Mouse (Mus musculus): ENCODE measurements around the gene Efs.
"Not testable (repeated sequence)": the region's sequence is repeated elsewhere in the genome, so short reads cannot be mapped to it uniquely, and the experiment has no call there.

The Efs gene

GRCm38 (mm10) chr14:54925349-54926342, at the start of gene Efs:
TSS of gene Efs (minus strand) at chr14:54926126.
- DNase-seq (ENCODE audit: low read depth, low spot score), result peak; percentile 61

GRCm38 (mm10) chr14:54974068-54974791, 48.3 kb upstream of the Efs start:
- no peak for DNase-seq (ENCODE audit: low read depth, low spot score)

- not testable (repeated sequence) for DNase-seq (ENCODE audit: low read depth, low spot score)
Observed at GRCm38 (mm10) chr14:54972786-54973185, 46.9 kb upstream of the Efs start.

GRCm38 (mm10) chr14:54968344-54968743, 42.4 kb upstream of the Efs start:
- no peak for DNase-seq (ENCODE audit: low read depth, low spot score)

GRCm38 (mm10) chr14:54967874-54968273, 41.9 kb upstream of the Efs start:
- no peak for DNase-seq (ENCODE audit: low read depth, low spot score)

- DNase-seq (ENCODE audit: low read depth, low spot score), result no peak
Observed at GRCm38 (mm10) chr14:54966320-54966977, 40.5 kb upstream of the Efs start, which contains the start of gene Myh6. TSS of gene Myh6 (minus strand) at chr14:54966927.

- no peak for DNase-seq (ENCODE audit: low read depth, low spot score)
Observed at GRCm38 (mm10) chr14:54965631-54966030, 39.7 kb upstream of the Efs start.

- DNase-seq (ENCODE audit: low read depth, low spot score), result no peak
Observed at GRCm38 (mm10) chr14:54965044-54965443, 39.1 kb upstream of the Efs start.

- DNase-seq (ENCODE audit: low read depth, low spot score), result no peak
Observed at GRCm38 (mm10) chr14:54963727-54964126, 37.8 kb upstream of the Efs start.

- DNase-seq (ENCODE audit: low read depth, low spot score), result no peak
Observed at GRCm38 (mm10) chr14:54962714-54963113, 36.8 kb upstream of the Efs start.

GRCm38 (mm10) chr14:54961487-54961886, 35.6 kb upstream of the Efs start:
- no peak for DNase-seq (ENCODE audit: low read depth, low spot score)

GRCm38 (mm10) chr14:54960769-54961168, 34.8 kb upstream of the Efs start:
- DNase-seq (ENCODE audit: low read depth, low spot score), result no peak

GRCm38 (mm10) chr14:54959853-54960613, 34.1 kb upstream of the Efs start:
- not testable (repeated sequence) for DNase-seq (ENCODE audit: low read depth, low spot score)

GRCm38 (mm10) chr14:54959197-54959596, 33.3 kb upstream of the Efs start:
- DNase-seq (ENCODE audit: low read depth, low spot score), result no peak

GRCm38 (mm10) chr14:54958503-54958902, 32.6 kb upstream of the Efs start:
- no peak for DNase-seq (ENCODE audit: low read depth, low spot score)

GRCm38 (mm10) chr14:54956533-54956932, 30.6 kb upstream of the Efs start:
- no peak for DNase-seq (ENCODE audit: low read depth, low spot score)

- no peak for DNase-seq (ENCODE audit: low read depth, low spot score)
Observed at GRCm38 (mm10) chr14:54955481-54955880, 29.6 kb upstream of the Efs start.

- DNase-seq (ENCODE audit: low read depth, low spot score), result no peak
Observed at GRCm38 (mm10) chr14:54954474-54954873, 28.5 kb upstream of the Efs start.

- DNase-seq (ENCODE audit: low read depth, low spot score), result no peak
Observed at GRCm38 (mm10) chr14:54953664-54954206, 27.8 kb upstream of the Efs start.

GRCm38 (mm10) chr14:54951587-54951986, 25.7 kb upstream of the Efs start:
- DNase-seq (ENCODE audit: low read depth, low spot score), result no peak

- DNase-seq (ENCODE audit: low read depth, low spot score), result no peak
Observed at GRCm38 (mm10) chr14:54950493-54950892, 24.6 kb upstream of the Efs start.
